13 mouse cellular contexts compared by ENCODE assay signal in genomic region chr9:113248703-113249274, GRCm38 (mm10).
DNase-seq lines count a peak whose midpoint lies in the region; ATAC-seq and TF ChIP-seq lines count a peak whose summit lies in the region.
"Had no signal": no experiment of that assay in that cellular context is flagged by ENCODE, and none has a peak within 500 bp of the region (broad histone marks: within the 10 kb centered on the region; RNA-seq: fewer than 3 reads in every experiment).

No protein-coding gene starts in this region.

- TF ChIP-seq POLR2A in lung, adult 2 months (IDR thresholded peaks at IDR 0.05; ENCODE audit: borderline replicate concordance, extremely low read depth, low read depth, low read length): no peak

- no peak for ATAC-seq in hindbrain, postnatal 0 days
- ATAC-seq in midbrain, postnatal 0 days (ENCODE audit: low FRiP score): no peak
- no peak for ATAC-seq in erythroblast, adult 5-6 weeks (replicated peaks; ENCODE audit: low FRiP score, poor library complexity, severe bottlenecking)

- no peaks in the 10 kb centered on the region for H3K27me3 ChIP-seq in hindbrain, postnatal 0 days (ENCODE audit: insufficient read depth, low read length)
- H3K27me3 ChIP-seq in midbrain, postnatal 0 days (ENCODE audit: insufficient read depth, low read length): no peaks in the 10 kb centered on the region
- H3K27me3 ChIP-seq: embryonic facial prominence, embryonic 13.5 days had no signal

- H3K4me1 ChIP-seq in hindbrain, postnatal 0 days (ENCODE audit: insufficient read depth, low read length): no peaks in the 10 kb centered on the region; the same call in 1 of the 2 replicates
- no peaks in the 10 kb centered on the region for H3K4me1 ChIP-seq in midbrain, postnatal 0 days (ENCODE audit: insufficient read depth, low read length)
- no peaks in the 10 kb centered on the region for H3K4me1 ChIP-seq in lung, adult 2 months (ENCODE audit: control insufficient read depth, insufficient read depth, low read length)
- H3K4me1 ChIP-seq: embryonic facial prominence, embryonic 13.5 days had no signal

- TF ChIP-seq CTCF in hindbrain, postnatal 0 days (IDR thresholded peaks at IDR 0.05; ENCODE audit: low read depth): no peak
- TF ChIP-seq CTCF in midbrain, postnatal 0 days (IDR thresholded peaks at IDR 0.05): no peak
- no peak for TF ChIP-seq CTCF in lung, adult 2 months (IDR thresholded peaks at IDR 0.05; ENCODE audit: insufficient read depth, low read length)

- H3K4me2 ChIP-seq in hindbrain, postnatal 0 days (ENCODE audit: low read depth, low read length): no peak overlapping the region
- no peak overlapping the region for H3K4me2 ChIP-seq in midbrain, postnatal 0 days (ENCODE audit: low read depth, low read length, poor library complexity, severe bottlenecking)
- H3K4me2 ChIP-seq: embryonic facial prominence, embryonic 13.5 days had no signal

- H3K4me3 ChIP-seq in hindbrain, postnatal 0 days (ENCODE audit: low read length): no peak overlapping the region
- no peak overlapping the region for H3K4me3 ChIP-seq in midbrain, postnatal 0 days (ENCODE audit: low read depth, low read length)
- H3K4me3 ChIP-seq in lung, adult 2 months (replicated peaks; ENCODE audit: extremely low read depth, low read depth, low read length): no peak overlapping the region
- H3K4me3 ChIP-seq: embryonic facial prominence, embryonic 13.5 days had no signal

- H3K9ac ChIP-seq in hindbrain, postnatal 0 days (replicated peaks; ENCODE audit: low read length): no peak overlapping the region
- 0 out of 2 replicates have a peak overlapping the region, but pooled peaks have one; percentile 4 for H3K9ac ChIP-seq in midbrain, postnatal 0 days (replicated peaks; ENCODE audit: low read length, poor library complexity, severe bottlenecking)
- H3K9ac ChIP-seq: embryonic facial prominence, embryonic 13.5 days had no signal

- DNase-seq in brain, adult 2 months (ENCODE audit: low read depth, low spot score): peak; percentile 93
- DNase-seq in embryo, embryonic 11 days: peak; percentile 27
- peak; percentile 50 for DNase-seq in hindbrain, postnatal 0 days (ENCODE audit: low spot score)
- DNase-seq in midbrain, postnatal 0 days (ENCODE audit: low spot score): peak; percentile 50
- no peak for DNase-seq in kidney, postnatal 36 days
- no peak for DNase-seq in lung, adult 2 months
- DNase-seq in lung, postnatal 36 days: no peak
- DNase-seq: adrenal gland, postnatal 10 days; kidney, postnatal 10 days; thymus, postnatal 14 days had no signal

- no peaks in the 10 kb centered on the region for H3K36me3 ChIP-seq in hindbrain, postnatal 0 days (ENCODE audit: insufficient read depth, low read length)
- H3K36me3 ChIP-seq in midbrain, postnatal 0 days (ENCODE audit: insufficient read depth, low read length): no peaks in the 10 kb centered on the region
- H3K36me3 ChIP-seq: embryonic facial prominence, embryonic 13.5 days had no signal

- 33% methylated on average over 12 of the region's 12 CpGs for WGBS in hindbrain, postnatal 0 days
- WGBS in midbrain, postnatal 0 days: 31% methylated on average over 12 of the region's 12 CpGs
- WGBS in lung, adult 2 months: 74% methylated on average over 12 of the region's 12 CpGs

- no peak overlapping the region for H3K27ac ChIP-seq in hindbrain, postnatal 0 days
- no peak overlapping the region for H3K27ac ChIP-seq in midbrain, postnatal 0 days (ENCODE audit: low read depth, low read length)
- H3K27ac ChIP-seq: embryonic facial prominence, embryonic 13.5 days; macrophage had no signal

- H3K9me3 ChIP-seq in hindbrain, postnatal 0 days (ENCODE audit: low read length): no peaks in the 10 kb centered on the region
- H3K9me3 ChIP-seq in midbrain, postnatal 0 days (ENCODE audit: low read length): no peaks in the 10 kb centered on the region
- H3K9me3 ChIP-seq: embryonic facial prominence, embryonic 13.5 days had no signal

Comparison
In these comparisons a context has a peak if more than half of its experiments do, and no peak if none do; other contexts are left out.
1. DNase-seq: peak in brain, adult 2 months (single experiment), embryo, embryonic 11 days (single experiment), hindbrain, postnatal 0 days (single experiment) and midbrain, postnatal 0 days (single experiment); none in kidney, postnatal 36 days (0 of 2), lung, adult 2 months (single experiment) and lung, postnatal 36 days (single experiment).